Mouse (Mus musculus): ENCODE data around the gene Rad51b. TPM values are rescaled to one million over a fixed set of nuclear protein-coding genes. Genes with fewer than 3 reads are reported as not detected.

Rad51b gene
- total and polyA plus RNA-seq, 3 experiments = 6.5 to 8.6 (median 8.5) TPM

DNA sequence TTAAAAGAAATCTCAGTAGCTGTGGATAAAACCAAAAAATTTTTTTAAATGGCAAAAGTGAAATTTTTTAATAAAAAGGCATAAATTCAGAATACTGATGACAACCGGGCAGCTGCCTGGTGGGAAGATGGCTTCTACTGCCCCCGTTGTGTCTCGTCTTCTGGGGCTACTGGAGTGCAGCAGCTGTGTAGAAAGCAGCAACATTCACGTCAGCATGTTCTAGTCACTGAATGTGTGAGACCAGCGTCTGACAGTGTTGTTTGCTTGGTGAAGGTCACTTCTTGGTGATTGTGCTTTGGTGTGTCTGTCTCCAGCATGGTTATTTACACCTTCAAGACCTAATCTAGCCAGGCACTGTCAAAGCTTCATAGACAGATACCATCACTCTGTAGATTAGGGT lies 56.3 kb downstream of the Rad51b start:
- Histone ChIP-seq H3K9me3 (replicated peaks; ENCODE audit: low read length) (no peaks in the 10 kb centered on the region), H3K36me3 (replicated peaks in 1 of 2; ENCODE audit: control insufficient read depth in 1 of 2, insufficient read depth in 1 of 2, low read length in 1 of 2) (peaks cover 0 to 37% of the 10 kb centered on the region in 2 experiments), H3K9ac (ENCODE audit: insufficient read depth, low read depth) (no peak overlapping the region), H3K4me2 (ENCODE audit: insufficient read depth, low read depth, poor library complexity, severe bottlenecking) (no peak overlapping the region), H3K4me3 (replicated peaks in 1 of 3; ENCODE audit: low read depth in 2 of 3, low read length in 2 of 3, poor library complexity in 1 of 3) (no peak overlapping the region), H3K27ac (ENCODE audit: insufficient read depth, low read depth) (no peak overlapping the region), H3K4me1 (ENCODE audit: control insufficient read depth in 1 of 2, insufficient read depth in 2 of 2) (peaks cover 0 to 13% of the 10 kb centered on the region in 2 experiments; a peak in 1 of 4 replicates), H3K79me2 (replicated peaks; ENCODE audit: control insufficient read depth, extremely low read depth, insufficient read depth, poor library complexity, severe bottlenecking) (no peaks in the 10 kb centered on the region), H3K27me3 (replicated peaks) (no peaks in the 10 kb centered on the region)
- in situ Hi-C loops (cut with MboI; ENCODE audit: low pct_ligation_motif_present, low pct_unique_long_range_greater_than_20kb, low sequenced_read_pairs) = no loop called here
- TF ChIP-seq JUND (conservative IDR thresholded peaks at IDR 0.05; ENCODE audit: low read depth, low read length) = no peak
- TF ChIP-seq MEF2A (IDR thresholded peaks at IDR 0.05; ENCODE audit: borderline replicate concordance, low read depth, low read length) = no peak
- TF ChIP-seq MAFK (IDR thresholded peaks at IDR 0.05; ENCODE audit: insufficient replicate concordance, low read length) = no peak
- no peak for TF ChIP-seq MAZ (IDR thresholded peaks at IDR 0.05; ENCODE audit: low read depth, low read length)
- TF ChIP-seq ZC3H11A (IDR thresholded peaks at IDR 0.05; ENCODE audit: low read depth, low read length) = no peak
- no peak for TF ChIP-seq ZNF384 (IDR thresholded peaks at IDR 0.05; ENCODE audit: low read depth, low read length)
- TF ChIP-seq ETS1 (conservative IDR thresholded peaks at IDR 0.05; ENCODE audit: low read depth, low read length) = no peak
- TF ChIP-seq MAX (IDR thresholded peaks at IDR 0.05; ENCODE audit: low read length) = no peak
- dilution Hi-C loops (cut with MboI; ENCODE audit: extremely low pct_ligation_motif_present, extremely low pct_unique_long_range_greater_than_20kb, low sequenced_read_pairs) = no loop called here
- no peak for DNase-seq (ENCODE audit: extremely low read depth)

DNA sequence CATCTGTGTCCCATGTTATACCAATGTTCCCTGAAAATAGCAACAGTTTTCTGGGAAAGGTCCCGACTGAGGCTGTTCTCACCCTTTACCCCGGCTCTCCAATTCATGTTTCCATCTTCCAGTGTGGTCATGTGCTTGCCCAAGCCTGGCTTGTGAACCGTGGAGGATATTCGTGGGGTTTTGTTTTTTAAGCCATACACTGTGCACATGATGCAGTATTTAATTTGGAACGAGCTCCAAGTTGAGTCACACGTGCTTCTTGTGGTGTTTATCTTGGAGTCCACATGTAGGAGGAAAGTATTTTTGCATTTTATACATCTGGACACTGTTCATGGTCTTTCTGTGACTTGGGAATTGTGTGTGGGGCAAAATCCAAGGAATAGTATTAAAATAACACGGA lies 57.5 kb downstream of the Rad51b start:
- H3K4me1 ChIP-seq (ENCODE audit: control insufficient read depth in 1 of 2, insufficient read depth in 2 of 2) = peaks cover 0 to 13% of the 10 kb centered on the region in 2 experiments; a peak in 1 of 4 replicates
- in situ Hi-C loops (cut with MboI; ENCODE audit: low pct_ligation_motif_present, low pct_unique_long_range_greater_than_20kb, low sequenced_read_pairs) (loop anchor here (5.0 kb wide), 2 partner anchors 258 to 783 kb away; no protein-coding TSS in a partner anchor), dilution Hi-C loops (cut with MboI; ENCODE audit: extremely low pct_ligation_motif_present, extremely low pct_unique_long_range_greater_than_20kb, low sequenced_read_pairs) (no loop called here)
- peaks cover 0 to 27% of the 10 kb centered on the region in 2 experiments for H3K36me3 ChIP-seq (replicated peaks in 1 of 2; ENCODE audit: control insufficient read depth in 1 of 2, insufficient read depth in 1 of 2, low read length in 1 of 2)
- no peak overlapping the region for H3K9ac ChIP-seq (ENCODE audit: insufficient read depth, low read depth)
- no peak overlapping the region for H3K4me2 ChIP-seq (ENCODE audit: insufficient read depth, low read depth, poor library complexity, severe bottlenecking)
- no peaks in the 10 kb centered on the region for H3K79me2 ChIP-seq (replicated peaks; ENCODE audit: control insufficient read depth, extremely low read depth, insufficient read depth, poor library complexity, severe bottlenecking)
- TF ChIP-seq MYC (IDR thresholded peaks at IDR 0.05; ENCODE audit: low read depth, low read length) (no peak), TCF12 (IDR thresholded peaks at IDR 0.05; ENCODE audit: low read depth, low read length) (no peak), KAT2A (IDR thresholded peaks at IDR 0.05; ENCODE audit: insufficient replicate concordance, low read length) (no peak), SIN3A (IDR thresholded peaks at IDR 0.05; ENCODE audit: low read length) (no peak), ZNF384 (IDR thresholded peaks at IDR 0.05; ENCODE audit: low read depth, low read length) (no peak), JUN (IDR thresholded peaks at IDR 0.05; ENCODE audit: insufficient read depth, low read depth, low read length) (no peak), IRF4 (IDR thresholded peaks at IDR 0.05; ENCODE audit: low read depth, low read length) (no peak), NELFE (IDR thresholded peaks at IDR 0.05; ENCODE audit: low read depth, low read length) (no peak), ZKSCAN1 (IDR thresholded peaks at IDR 0.05; ENCODE audit: borderline replicate concordance, low read depth, low read length) (no peak), TBP (conservative IDR thresholded peaks at IDR 0.05; ENCODE audit: low read depth, low read length) (no peak)
- H3K27ac ChIP-seq (ENCODE audit: insufficient read depth, low read depth) = no peak overlapping the region
- DNase-seq (ENCODE audit: extremely low read depth) = no peak
- no peaks in the 10 kb centered on the region for H3K9me3 ChIP-seq (replicated peaks; ENCODE audit: low read length)
- no peak overlapping the region for H3K4me3 ChIP-seq (replicated peaks in 1 of 3; ENCODE audit: low read depth in 2 of 3, low read length in 2 of 3, poor library complexity in 1 of 3)
- no peaks in the 10 kb centered on the region for H3K27me3 ChIP-seq (replicated peaks)
